Mouse (Mus musculus): ENCODE results near the gene Supt5. TPM values are rescaled to one million over a fixed set of nuclear protein-coding genes. Genes with fewer than 3 reads are reported as not detected.

Gene Supt5
- polyA plus RNA-seq, 2 experiments, result 76.2 to 116 TPM

DNA sequence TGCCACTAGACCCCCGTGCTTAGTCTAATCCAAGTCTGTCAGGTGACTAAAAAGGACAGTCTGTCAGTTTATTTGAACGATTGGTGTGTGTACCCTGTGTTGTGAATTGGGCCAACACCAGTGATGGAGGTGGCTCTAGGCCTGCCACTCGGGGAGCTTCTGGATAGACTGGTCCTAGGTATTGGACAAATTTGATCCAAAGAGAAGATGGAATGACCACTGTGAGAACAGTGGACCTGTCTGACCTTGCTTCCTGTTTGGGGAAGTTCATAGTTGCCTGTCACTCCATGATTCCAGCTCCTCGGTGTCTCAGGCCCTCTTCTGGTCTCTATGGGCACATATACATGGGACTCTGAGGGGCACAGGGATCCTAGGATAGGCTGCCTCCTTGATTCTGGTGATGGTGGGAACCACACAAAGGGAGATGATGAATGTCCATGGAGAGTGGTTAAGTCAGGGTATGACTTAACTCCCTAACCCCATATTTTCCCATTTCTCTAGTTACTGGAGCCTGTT, 13.2 kb upstream of the Supt5 start:
- Histone ChIP-seq H3K27me3 (ENCODE audit: control insufficient read depth, insufficient read depth, low read length) (no peaks in the 10 kb centered on the region), H3K9ac (ENCODE audit: low read depth, low read length, severe bottlenecking) (peak overlapping the region; percentile 98), H3K9me3 (ENCODE audit: control insufficient read depth, low read length) (no peaks in the 10 kb centered on the region), H3K4me1 (ENCODE audit: control insufficient read depth, insufficient read depth, low read length) (peaks cover 12% of the 10 kb centered on the region), H3K4me3 (replicated peaks; ENCODE audit: low read length) (peak overlapping the region; percentile 87), H3K4me2 (replicated peaks; ENCODE audit: low read depth, low read length, severe bottlenecking) (peak overlapping the region; percentile 78), H3K27ac (replicated peaks; ENCODE audit: low read depth, low read length) (no peak overlapping the region), H3K36me3 (ENCODE audit: control insufficient read depth, insufficient read depth, low read length) (peaks cover 36% of the 10 kb centered on the region)
- DNase-seq (ENCODE audit: low spot score), result no peak
- ATAC-seq (ENCODE audit: low FRiP score, low read depth), result no peak
- no peak for TF ChIP-seq POLR2A (IDR thresholded peaks at IDR 0.05; ENCODE audit: borderline replicate concordance, extremely low read depth, insufficient read depth, insufficient read length)
- 32% methylated on average over 4 of the region's 4 CpGs for WGBS

DNA sequence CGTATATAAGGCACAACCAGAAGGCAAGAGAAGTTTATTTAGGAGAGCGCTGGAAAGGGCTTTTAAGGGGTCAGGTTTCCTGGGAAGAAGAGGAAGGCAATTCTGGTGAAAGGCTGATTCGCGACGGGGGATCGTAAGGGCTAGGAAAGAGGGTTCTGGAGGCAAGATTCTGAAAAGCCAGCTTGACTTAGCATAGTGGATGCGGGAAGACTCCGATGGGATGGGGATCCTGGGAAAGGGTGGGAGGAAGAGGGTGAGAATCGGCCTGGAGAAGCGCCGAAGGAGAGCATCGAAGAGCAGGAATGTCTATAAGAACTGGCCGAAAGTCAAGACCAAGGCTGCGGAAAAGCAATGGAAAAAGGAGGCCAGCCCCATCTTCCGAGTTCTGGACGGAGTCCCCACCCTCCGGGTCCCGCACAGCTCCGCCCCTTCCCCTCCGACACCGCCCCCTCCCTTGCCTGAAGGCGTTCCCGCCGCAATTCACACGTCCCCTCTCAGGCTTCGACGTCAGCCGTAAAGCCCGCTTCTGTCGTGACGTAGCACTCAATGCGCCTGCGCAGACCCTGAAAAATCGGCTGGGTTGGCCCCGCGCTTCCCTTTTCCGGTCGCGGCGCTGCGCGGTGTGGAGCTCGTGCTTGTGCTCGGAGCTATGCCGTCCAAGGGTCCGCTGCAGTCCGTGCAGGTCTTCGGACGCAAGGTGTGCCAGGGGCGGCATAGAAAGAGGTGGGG, 11.8 kb upstream of the Supt5 start, which contains the start of gene Rps16:
TSS of gene Rps16 (plus strand) at position 498 of the 729 bp plus-strand sequence.
- WGBS, result under 1% methylated on average over 40 of the region's 50 CpGs

DNA sequence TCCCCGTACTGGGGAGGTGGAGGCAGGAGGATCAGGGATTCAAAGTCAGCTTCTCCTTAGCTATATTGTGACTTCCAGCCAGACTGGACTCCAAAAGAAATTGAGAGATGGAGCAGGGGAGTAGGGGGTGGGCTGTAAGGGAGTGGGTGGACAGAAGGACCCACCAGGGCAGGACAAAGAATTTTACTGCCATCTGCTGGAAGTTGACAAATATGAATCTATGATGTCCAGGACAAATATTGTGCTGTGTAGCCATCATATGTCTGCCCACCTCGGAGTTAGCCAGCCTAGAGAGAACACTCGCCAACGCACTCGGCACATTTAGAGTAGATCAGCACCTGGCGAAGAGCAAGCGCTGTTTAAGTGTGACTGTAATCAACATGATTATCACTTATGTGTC, 10.1 kb upstream of the Supt5 start:
- Histone ChIP-seq H3K36me3 (ENCODE audit: control insufficient read depth, insufficient read depth, low read length) (peaks cover 19% of the 10 kb centered on the region), H3K4me1 (ENCODE audit: control insufficient read depth, insufficient read depth, low read length) (peaks cover 10% of the 10 kb centered on the region), H3K9me3 (ENCODE audit: control insufficient read depth, low read length) (no peaks in the 10 kb centered on the region), H3K27me3 (ENCODE audit: control insufficient read depth, insufficient read depth, low read length) (no peaks in the 10 kb centered on the region), H3K27ac (replicated peaks; ENCODE audit: low read depth, low read length) (no peak overlapping the region), H3K9ac (ENCODE audit: low read depth, low read length, severe bottlenecking) (no peak overlapping the region), H3K4me3 (replicated peaks; ENCODE audit: low read length) (no peak overlapping the region), H3K4me2 (replicated peaks; ENCODE audit: low read depth, low read length, severe bottlenecking) (no peak overlapping the region)
- DNase-seq (ENCODE audit: low spot score) (no peak), ATAC-seq (ENCODE audit: low FRiP score, low read depth) (no peak)
- 81% methylated on average over 7 of the region's 7 CpGs for WGBS
- TF ChIP-seq POLR2A (IDR thresholded peaks at IDR 0.05; ENCODE audit: borderline replicate concordance, extremely low read depth, insufficient read depth, insufficient read length), result no peak

More for the DNA sequence above, 11.8 kb upstream of the Supt5 start, which contains the start of gene Rps16:
- H3K27ac ChIP-seq (replicated peaks; ENCODE audit: low read depth, low read length), result peak within 1 kb of the TSS; percentile 97
- H3K4me3 ChIP-seq (replicated peaks; ENCODE audit: low read length), result peak within 1 kb of the TSS; percentile 87
- peaks cover 35% of the 10 kb centered on the region for H3K36me3 ChIP-seq (ENCODE audit: control insufficient read depth, insufficient read depth, low read length)
- peak; percentile 80; the same call in 1 of the 2 replicates for TF ChIP-seq POLR2A (IDR thresholded peaks at IDR 0.05; ENCODE audit: borderline replicate concordance, extremely low read depth, insufficient read depth, insufficient read length)
- DNase-seq (ENCODE audit: low spot score) (peak; percentile 98), ATAC-seq (ENCODE audit: low FRiP score, low read depth) (peak; percentile 95)
- H3K9me3 ChIP-seq (ENCODE audit: control insufficient read depth, low read length), result no peaks in the 10 kb centered on the region
- peak within 1 kb of the TSS; percentile 98 for H3K9ac ChIP-seq (ENCODE audit: low read depth, low read length, severe bottlenecking)
- H3K4me1 ChIP-seq (ENCODE audit: control insufficient read depth, insufficient read depth, low read length), result peaks cover 10% of the 10 kb centered on the region
- H3K4me2 ChIP-seq (replicated peaks; ENCODE audit: low read depth, low read length, severe bottlenecking), result peak within 1 kb of the TSS; percentile 78
- no peaks in the 10 kb centered on the region for H3K27me3 ChIP-seq (ENCODE audit: control insufficient read depth, insufficient read depth, low read length)

DNA sequence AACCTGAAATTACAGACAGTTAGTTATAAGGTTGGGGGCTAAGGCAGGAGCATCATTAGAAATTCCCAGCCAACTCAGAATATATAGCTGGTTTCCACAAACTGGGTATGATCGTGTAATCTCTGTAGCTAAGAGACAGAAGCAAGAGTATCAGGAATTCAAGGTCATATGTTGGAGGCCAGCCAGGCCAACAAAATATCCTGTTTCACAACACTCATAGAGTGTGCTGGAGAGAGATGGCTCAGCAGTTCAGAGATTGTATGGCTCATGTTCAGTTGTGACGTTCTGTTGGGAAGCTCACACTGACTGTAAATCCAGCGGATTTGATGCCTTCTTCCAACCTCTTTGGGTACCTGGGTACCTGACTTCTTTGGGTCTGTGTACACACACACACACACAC, 9.2 kb upstream of the Supt5 start:
- H3K36me3 ChIP-seq (ENCODE audit: control insufficient read depth, insufficient read depth, low read length), result peaks cover 11% of the 10 kb centered on the region
- no peak overlapping the region for H3K9ac ChIP-seq (ENCODE audit: low read depth, low read length, severe bottlenecking)
- no peak for TF ChIP-seq POLR2A (IDR thresholded peaks at IDR 0.05; ENCODE audit: borderline replicate concordance, extremely low read depth, insufficient read depth, insufficient read length)
- H3K4me3 ChIP-seq (replicated peaks; ENCODE audit: low read length), result no peak overlapping the region
- H3K4me1 ChIP-seq (ENCODE audit: control insufficient read depth, insufficient read depth, low read length), result peaks cover 10% of the 10 kb centered on the region
- no peaks in the 10 kb centered on the region for H3K27me3 ChIP-seq (ENCODE audit: control insufficient read depth, insufficient read depth, low read length)
- DNase-seq (ENCODE audit: low spot score) (no peak), ATAC-seq (ENCODE audit: low FRiP score, low read depth) (no peak)
- 67% methylated on average over 3 of the region's 3 CpGs for WGBS
- H3K4me2 ChIP-seq (replicated peaks; ENCODE audit: low read depth, low read length, severe bottlenecking), result no peak overlapping the region
- no peaks in the 10 kb centered on the region for H3K9me3 ChIP-seq (ENCODE audit: control insufficient read depth, low read length)
- no peak overlapping the region for H3K27ac ChIP-seq (replicated peaks; ENCODE audit: low read depth, low read length)

DNA sequence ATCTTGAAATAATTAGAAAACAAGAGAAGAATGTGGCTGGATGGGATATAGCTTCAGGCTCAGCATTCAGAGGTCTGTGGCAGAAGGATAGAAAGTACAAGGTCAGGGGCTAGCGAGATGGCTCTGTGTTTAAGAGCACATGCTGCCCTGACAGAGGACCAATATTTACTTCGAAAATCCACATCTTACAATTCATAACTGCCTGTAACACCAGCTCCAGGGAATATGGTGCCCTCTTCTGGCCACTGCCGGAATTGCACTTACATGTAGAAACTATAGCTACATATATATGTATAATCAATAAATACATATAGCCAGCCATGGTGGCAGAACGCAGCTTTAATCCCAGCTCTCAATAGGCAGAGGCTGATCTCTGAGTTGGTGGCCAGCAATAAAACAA, 6.1 kb upstream of the Supt5 start:
- no peaks in the 10 kb centered on the region for H3K27me3 ChIP-seq (ENCODE audit: control insufficient read depth, insufficient read depth, low read length)

More for the DNA sequence above, 6.1 kb upstream of the Supt5 start:
- Histone ChIP-seq H3K36me3 (ENCODE audit: control insufficient read depth, insufficient read depth, low read length) (no peaks in the 10 kb centered on the region), H3K4me2 (replicated peaks; ENCODE audit: low read depth, low read length, severe bottlenecking) (no peak overlapping the region), H3K27ac (replicated peaks; ENCODE audit: low read depth, low read length) (no peak overlapping the region), H3K4me1 (ENCODE audit: control insufficient read depth, insufficient read depth, low read length) (peaks cover 8% of the 10 kb centered on the region), H3K9ac (ENCODE audit: low read depth, low read length, severe bottlenecking) (no peak overlapping the region), H3K4me3 (replicated peaks; ENCODE audit: low read length) (no peak overlapping the region), H3K9me3 (ENCODE audit: control insufficient read depth, low read length) (no peaks in the 10 kb centered on the region)
- ATAC-seq (ENCODE audit: low FRiP score, low read depth) (0 out of 2 replicates have a peak, but pooled peaks have one; percentile 51), DNase-seq (ENCODE audit: low spot score) (peak; percentile 77)
- TF ChIP-seq POLR2A (IDR thresholded peaks at IDR 0.05; ENCODE audit: borderline replicate concordance, extremely low read depth, insufficient read depth, insufficient read length), result no peak
- 6% methylated on average over 4 of the region's 4 CpGs for WGBS

Measured in limb, embryonic 14.5 days (tissue).